14 mouse cellular contexts compared by ENCODE assay signal in the genomic region with DNA sequence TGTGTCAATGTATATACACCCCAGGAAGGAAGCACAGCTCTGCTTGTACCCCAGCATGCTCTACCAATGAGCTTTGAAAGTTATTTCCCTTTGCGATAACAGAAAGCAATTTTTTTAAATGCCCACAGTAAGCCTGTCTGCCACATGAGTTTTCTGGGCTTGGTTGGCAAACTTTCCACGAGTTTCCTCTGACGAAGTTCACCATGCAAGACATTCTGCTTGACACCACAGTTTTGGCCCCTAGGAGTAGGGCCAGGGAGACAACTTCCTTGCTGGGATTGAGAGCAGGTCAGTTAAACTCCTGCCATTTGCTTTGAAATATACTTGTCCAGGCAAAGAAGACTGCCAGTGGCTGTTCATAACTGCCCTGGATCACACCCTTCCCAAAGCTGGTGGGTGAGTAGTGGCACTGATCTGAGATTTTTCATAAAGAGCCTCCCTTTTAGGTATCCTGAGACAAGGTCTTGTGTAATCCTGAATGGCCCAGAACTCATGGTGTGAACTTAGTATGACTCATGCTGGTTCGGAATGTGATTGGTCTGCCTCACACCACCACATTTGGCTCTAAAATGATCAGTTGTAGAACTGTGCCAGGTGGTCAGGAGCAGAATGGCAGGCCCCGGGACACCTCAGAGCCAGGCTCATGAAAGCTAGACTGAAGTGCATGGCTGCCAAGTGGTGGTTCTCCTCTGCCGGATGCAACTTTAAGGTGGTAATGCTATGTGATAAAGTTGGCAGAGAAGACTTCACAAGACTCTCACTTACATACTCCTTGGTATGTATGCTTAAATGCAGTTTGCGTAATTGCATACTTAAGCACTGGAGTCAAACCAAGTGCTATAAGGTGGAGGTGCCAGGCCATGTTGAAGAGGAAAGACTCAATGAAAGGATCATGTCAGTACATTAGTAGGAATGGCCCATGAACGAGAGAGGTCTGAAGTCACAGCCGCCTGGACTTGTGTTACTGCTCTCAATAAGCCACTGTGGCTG. TPM values are rescaled to one million over a fixed set of nuclear protein-coding genes. Genes with fewer than 3 reads are reported as not detected.
DNase-seq lines count a peak whose midpoint lies in the region; ATAC-seq lines count a peak whose summit lies in the region.
"Had no signal": no experiment of that assay in that cellular context is flagged by ENCODE, and none has a peak within 500 bp of the region (broad histone marks: within the 10 kb centered on the region; RNA-seq: fewer than 3 reads in every experiment).

No protein-coding gene starts in this region.

- ATAC-seq in inflammation-experienced regulatory T-cells, adult 6 months, result peak; percentile 14
- no peak for ATAC-seq in megakaryocyte, adult 5-6 weeks (ENCODE audit: poor library complexity, severe bottlenecking)
- ATAC-seq: intestine, embryonic 16.5 days had no signal

- peak; percentile 47 to 58 for DNase-seq in cerebellum, postnatal 14 days
- DNase-seq in cerebellum, adult 9-10 months, result no peak
- DNase-seq in 3134 (ENCODE audit: extremely low read depth, insufficient read length, low spot score), result peak; percentile 68
- DNase-seq in T-cell, adult 2 months (ENCODE audit: low spot score), result peak; percentile 33
- DNase-seq in urinary bladder, adult 2 months (ENCODE audit: low spot score), result no peak
- DNase-seq in spleen, postnatal 36 days (ENCODE audit: low spot score in 2 of 2), result no peak
- DNase-seq: adrenal gland, postnatal 10 days; B cell, adult 2 months; kidney, postnatal 10 days; liver, embryonic 13.5 days; lung, postnatal 36 days had no signal

RNA-seq across cellular contexts. Expression of a gene that starts 7.0 kb away (rescaled TPM):
- 10 to 100 TPM; 15.0 to 16.6 (median 15.9) TPM for polyA plus RNA-seq in inflammation-experienced regulatory T-cells, adult 6 months (2017; shearing (Covaris generic))
- 14.5 and 19.3 TPM in 2 replicates for polyA plus RNA-seq in urinary bladder, adult 2 months (2012; rRNA removed)
- 29.3 and 40.6 TPM in 2 replicates for total RNA-seq in megakaryocyte, adult 5-6 weeks (2015)
- 30.9 and 35.4 TPM in 2 replicates for total RNA-seq in megakaryocyte, adult 5-6 weeks (2017)

RNA-seq across cellular contexts. Expression of a gene that starts 47.4 kb away (rescaled TPM):
- polyA plus RNA-seq in inflammation-experienced regulatory T-cells, adult 6 months (2017; shearing (Covaris generic)), result 10 to 100 TPM in 2 of 3 experiments, 1 to 10 TPM in 1; 8.5 to 13.3 (median 11.6) TPM
- polyA plus RNA-seq in urinary bladder, adult 2 months (2012; rRNA removed), result 14.5 TPM in 2 replicates
- 13.2 and 16.5 TPM in 2 replicates for total RNA-seq in megakaryocyte, adult 5-6 weeks (2015)
- total RNA-seq in megakaryocyte, adult 5-6 weeks (2017), result 23.5 and 30.2 TPM in 2 replicates

Comparison
In these comparisons a context has a peak if more than half of its experiments do, and no peak if none do; other contexts are left out.
1. DNase-seq: peak in cerebellum, postnatal 14 days (2 of 2), 3134 (single experiment) and T-cell, adult 2 months (single experiment); none in cerebellum, adult 9-10 months (single experiment), urinary bladder, adult 2 months (single experiment) and spleen, postnatal 36 days (0 of 2).